Mouse (Mus musculus): ENCODE measurements at regions not wholly inside any gene's neighbourhood (a gene's known extent, or its start where the extent isn't known, plus 50 kb on each side); places are given as distances from the start of the nearest gene placed in this dataset.
"Not testable (repeated sequence)": the region's sequence is repeated elsewhere in the genome, so short reads cannot be mapped to it uniquely, and the experiment has no call there.

- H3K27me3 ChIP-seq (ENCODE audit: control insufficient read depth, insufficient read depth, low read length): no peaks in the 10 kb centered on the region
- WGBS: 77% methylated on average over 2 of the region's 2 CpGs
- H3K4me3 ChIP-seq (ENCODE audit: insufficient read depth, low read depth, low read length): no peak overlapping the region
- no peak for DNase-seq (ENCODE audit: extremely low read depth, low read depth, low spot score)
- TF ChIP-seq CTCF (IDR thresholded peaks at IDR 0.05; ENCODE audit: low read depth, low read length): no peak
- no peak for TF ChIP-seq POLR2A (IDR thresholded peaks at IDR 0.05; ENCODE audit: extremely low read depth, insufficient read depth, low read length)
- H3K79me2 ChIP-seq (ENCODE audit: control insufficient read depth, insufficient read depth, low read length): no peaks in the 10 kb centered on the region
- H3K36me3 ChIP-seq (ENCODE audit: control insufficient read depth, insufficient read depth, low read length): no peaks in the 10 kb centered on the region
- no peak overlapping the region for H3K27ac ChIP-seq (replicated peaks; ENCODE audit: insufficient read depth, low read depth, low read length)
- H3K9ac ChIP-seq (ENCODE audit: low read depth, low read length): no peak overlapping the region
- no peaks in the 10 kb centered on the region for H3K4me1 ChIP-seq (ENCODE audit: control insufficient read depth, insufficient read depth, low read length)
These were observed 859.7 kb downstream of the Rpia start for GRCm38 (mm10) chr6:69932297-69932696.

GRCm38 (mm10) chr6:69914781-69915180 is 877.3 kb downstream of the Rpia start:
- Histone ChIP-seq H3K36me3 (ENCODE audit: control insufficient read depth, insufficient read depth, low read length) (no peaks in the 10 kb centered on the region), H3K79me2 (ENCODE audit: control insufficient read depth, insufficient read depth, low read length) (no peaks in the 10 kb centered on the region), H3K4me1 (ENCODE audit: control insufficient read depth, insufficient read depth, low read length) (no peaks in the 10 kb centered on the region), H3K4me3 (ENCODE audit: insufficient read depth, low read depth, low read length) (no peak overlapping the region), H3K27me3 (ENCODE audit: control insufficient read depth, insufficient read depth, low read length) (no peaks in the 10 kb centered on the region), H3K27ac (replicated peaks; ENCODE audit: insufficient read depth, low read depth, low read length) (no peak overlapping the region), H3K9ac (ENCODE audit: low read depth, low read length) (no peak overlapping the region)
- TF ChIP-seq POLR2A (IDR thresholded peaks at IDR 0.05; ENCODE audit: extremely low read depth, insufficient read depth, low read length) (no peak), CTCF (IDR thresholded peaks at IDR 0.05; ENCODE audit: low read depth, low read length) (no peak)
- WGBS: 62% methylated on average over 4 of the region's 4 CpGs
- DNase-seq (ENCODE audit: extremely low read depth, low read depth, low spot score): no peak

- 67% methylated on average over 2 of the region's 2 CpGs for WGBS
- no peaks in the 10 kb centered on the region for H3K79me2 ChIP-seq (ENCODE audit: control insufficient read depth, insufficient read depth, low read length)
- no peak overlapping the region for H3K4me3 ChIP-seq (ENCODE audit: insufficient read depth, low read depth, low read length)
- TF ChIP-seq CTCF (IDR thresholded peaks at IDR 0.05; ENCODE audit: low read depth, low read length) (no peak), POLR2A (IDR thresholded peaks at IDR 0.05; ENCODE audit: extremely low read depth, insufficient read depth, low read length) (no peak)
- no peak overlapping the region for H3K9ac ChIP-seq (ENCODE audit: low read depth, low read length)
- H3K27ac ChIP-seq (replicated peaks; ENCODE audit: insufficient read depth, low read depth, low read length): no peak overlapping the region
- H3K4me1 ChIP-seq (ENCODE audit: control insufficient read depth, insufficient read depth, low read length): no peaks in the 10 kb centered on the region
- no peaks in the 10 kb centered on the region for H3K36me3 ChIP-seq (ENCODE audit: control insufficient read depth, insufficient read depth, low read length)
- H3K27me3 ChIP-seq (ENCODE audit: control insufficient read depth, insufficient read depth, low read length): no peaks in the 10 kb centered on the region
- no peak for DNase-seq (ENCODE audit: extremely low read depth, low read depth, low spot score)
These were observed 912.7 kb downstream of the Rpia start for GRCm38 (mm10) chr6:69879286-69879685.

GRCm38 (mm10) chr6:69858631-69859030 is 933.4 kb downstream of the Rpia start:
- H3K36me3 ChIP-seq (ENCODE audit: control insufficient read depth, insufficient read depth, low read length); H3K27ac ChIP-seq (replicated peaks; ENCODE audit: insufficient read depth, low read depth, low read length); H3K79me2 ChIP-seq (ENCODE audit: control insufficient read depth, insufficient read depth, low read length); H3K9ac ChIP-seq (ENCODE audit: low read depth, low read length); H3K4me3 ChIP-seq (ENCODE audit: insufficient read depth, low read depth, low read length); H3K27me3 ChIP-seq (ENCODE audit: control insufficient read depth, insufficient read depth, low read length); H3K4me1 ChIP-seq (ENCODE audit: control insufficient read depth, insufficient read depth, low read length); DNase-seq (ENCODE audit: extremely low read depth, low read depth, low spot score): not testable (repeated sequence)
- WGBS: 75% methylated on average over 2 of the region's 2 CpGs

GRCm38 (mm10) chr6:69828640-69829039 is 963.4 kb downstream of the Rpia start:
- not testable (repeated sequence) for H3K4me3 ChIP-seq (ENCODE audit: insufficient read depth, low read depth, low read length); H3K36me3 ChIP-seq (ENCODE audit: control insufficient read depth, insufficient read depth, low read length); H3K27ac ChIP-seq (replicated peaks; ENCODE audit: insufficient read depth, low read depth, low read length); H3K27me3 ChIP-seq (ENCODE audit: control insufficient read depth, insufficient read depth, low read length); H3K9ac ChIP-seq (ENCODE audit: low read depth, low read length); DNase-seq (ENCODE audit: extremely low read depth, low read depth, low spot score); H3K79me2 ChIP-seq (ENCODE audit: control insufficient read depth, insufficient read depth, low read length); H3K4me1 ChIP-seq (ENCODE audit: control insufficient read depth, insufficient read depth, low read length)
- 61% methylated on average over 5 of the region's 5 CpGs for WGBS

- H3K27me3 ChIP-seq (ENCODE audit: control insufficient read depth, insufficient read depth, low read length); H3K36me3 ChIP-seq (ENCODE audit: control insufficient read depth, insufficient read depth, low read length); H3K79me2 ChIP-seq (ENCODE audit: control insufficient read depth, insufficient read depth, low read length); H3K27ac ChIP-seq (replicated peaks; ENCODE audit: insufficient read depth, low read depth, low read length); H3K4me3 ChIP-seq (ENCODE audit: insufficient read depth, low read depth, low read length); H3K4me1 ChIP-seq (ENCODE audit: control insufficient read depth, insufficient read depth, low read length); DNase-seq (ENCODE audit: extremely low read depth, low read depth, low spot score); H3K9ac ChIP-seq (ENCODE audit: low read depth, low read length): not testable (repeated sequence)
These were observed 977.1 kb downstream of the Rpia start for GRCm38 (mm10) chr6:69814972-69815371.

- H3K27me3 ChIP-seq (ENCODE audit: control insufficient read depth, insufficient read depth, low read length); H3K79me2 ChIP-seq (ENCODE audit: control insufficient read depth, insufficient read depth, low read length); H3K4me1 ChIP-seq (ENCODE audit: control insufficient read depth, insufficient read depth, low read length); DNase-seq (ENCODE audit: extremely low read depth, low read depth, low spot score); H3K27ac ChIP-seq (replicated peaks; ENCODE audit: insufficient read depth, low read depth, low read length); H3K4me3 ChIP-seq (ENCODE audit: insufficient read depth, low read depth, low read length); H3K36me3 ChIP-seq (ENCODE audit: control insufficient read depth, insufficient read depth, low read length); H3K9ac ChIP-seq (ENCODE audit: low read depth, low read length): not testable (repeated sequence)
- 44% methylated on average over 1 of the region's 1 CpGs for WGBS
These were observed 977.7 kb downstream of the Rpia start for GRCm38 (mm10) chr6:69814373-69814772.

GRCm38 (mm10) chr6:69780330-69780729 is 1011.7 kb downstream of the Rpia start:
- H3K27ac ChIP-seq (replicated peaks; ENCODE audit: insufficient read depth, low read depth, low read length); H3K9ac ChIP-seq (ENCODE audit: low read depth, low read length); H3K4me3 ChIP-seq (ENCODE audit: insufficient read depth, low read depth, low read length); H3K27me3 ChIP-seq (ENCODE audit: control insufficient read depth, insufficient read depth, low read length); DNase-seq (ENCODE audit: extremely low read depth, low read depth, low spot score); H3K36me3 ChIP-seq (ENCODE audit: control insufficient read depth, insufficient read depth, low read length); H3K4me1 ChIP-seq (ENCODE audit: control insufficient read depth, insufficient read depth, low read length); H3K79me2 ChIP-seq (ENCODE audit: control insufficient read depth, insufficient read depth, low read length): not testable (repeated sequence)
- 63% methylated on average over 5 of the region's 5 CpGs for WGBS

GRCm38 (mm10) chr6:69777322-69777721 is 1014.7 kb downstream of the Rpia start:
- DNase-seq (ENCODE audit: extremely low read depth, low read depth, low spot score); H3K27ac ChIP-seq (replicated peaks; ENCODE audit: insufficient read depth, low read depth, low read length); H3K27me3 ChIP-seq (ENCODE audit: control insufficient read depth, insufficient read depth, low read length); H3K4me1 ChIP-seq (ENCODE audit: control insufficient read depth, insufficient read depth, low read length); H3K79me2 ChIP-seq (ENCODE audit: control insufficient read depth, insufficient read depth, low read length); H3K36me3 ChIP-seq (ENCODE audit: control insufficient read depth, insufficient read depth, low read length); H3K4me3 ChIP-seq (ENCODE audit: insufficient read depth, low read depth, low read length); H3K9ac ChIP-seq (ENCODE audit: low read depth, low read length): not testable (repeated sequence)
- 46% methylated on average over 1 of the region's 1 CpGs for WGBS
